Mouse (Mus musculus) spleen, adult 2 months (tissue): Measurements from ENCODE around the gene L3mbtl4.

Experiments
- CTCF ChIP-seq: fragments of 200-500 bp; IDR thresholded peaks from 2 replicates; pipeline ENCODE4 v1.5.1; 2011; ENCODE audit warnings: mild to moderate bottlenecking, inconsistent platforms; ENCODE audit not compliant: insufficient read depth, insufficient read length, insufficient replicate concordance; ENCODE audit errors: extremely low read depth
- POLR2A ChIP-seq: fragments of 200-500 bp; IDR thresholded peaks from 2 replicates; pipeline ENCODE4 v1.6.1; 2011; ENCODE audit warnings: low read depth, low read length, inconsistent platforms

DNA sequence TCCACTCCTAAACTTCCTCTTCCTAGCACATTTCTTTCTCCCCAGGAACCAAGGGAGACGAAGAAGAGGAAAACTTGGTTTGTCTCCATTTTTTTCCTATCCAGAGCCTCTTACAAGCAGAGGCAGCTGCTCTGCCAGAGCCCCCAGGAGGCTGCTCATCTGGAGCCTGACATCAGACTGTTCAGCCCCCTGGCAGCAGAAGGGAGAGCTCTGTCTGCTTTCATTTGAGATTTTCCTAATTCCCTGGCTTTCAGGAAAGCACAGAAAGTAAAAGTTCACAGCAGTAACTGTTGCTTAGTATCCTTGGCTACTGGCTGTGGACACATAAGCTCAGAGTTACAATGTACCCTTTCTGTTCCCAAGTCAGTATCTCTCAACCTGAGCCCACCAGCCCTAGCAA is 474.7 kb downstream of the L3mbtl4 start:
- TF ChIP-seq CTCF = no peak
- TF ChIP-seq POLR2A = no peak
